Mouse (Mus musculus): Measurements from ENCODE around the gene 4930583I09Rik. TPM values are rescaled to one million over a fixed set of nuclear protein-coding genes. Genes with fewer than 3 reads are reported as not detected.

The 4930583I09Rik gene
- not detected in 2 replicates for polyA plus RNA-seq (2012; rRNA removed)

DNA sequence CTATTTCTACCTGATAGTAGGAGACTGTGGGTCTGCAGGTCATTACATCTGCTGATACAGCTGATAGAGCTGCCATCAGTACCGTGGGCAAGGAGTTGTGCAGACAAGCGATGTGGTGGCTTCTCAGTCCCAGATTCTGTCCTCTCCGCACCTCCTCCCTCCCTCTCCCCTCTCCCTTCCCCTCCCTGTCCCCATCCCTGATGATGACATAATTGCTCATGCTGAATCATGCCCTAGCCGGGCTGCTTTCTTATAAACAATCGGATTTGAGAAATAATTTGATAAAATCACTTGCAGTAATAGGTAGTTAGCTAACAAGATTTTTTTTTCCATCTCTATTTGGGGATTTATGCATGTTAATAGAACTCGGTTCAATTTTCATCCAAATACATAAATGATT, at the start of gene 4930583I09Rik:
4930583I09Rik (minus strand) TSS at position 144 of the 400 bp plus-strand sequence.
- Histone ChIP-seq H3K27me3 (ENCODE audit: control insufficient read depth, insufficient read depth, low read length) (no peaks in the 10 kb centered on the region), H3K4me1 (ENCODE audit: control insufficient read depth, insufficient read depth, insufficient read length) (no peaks in the 10 kb centered on the region), H3K27ac (ENCODE audit: insufficient read depth, low read length) (no peak within 1 kb of the TSS), H3K36me3 (ENCODE audit: control insufficient read depth, insufficient read depth, low read length) (no peaks in the 10 kb centered on the region), H3K4me3 (ENCODE audit: extremely low read depth, insufficient read depth, insufficient read length) (no peak within 1 kb of the TSS)
- TF ChIP-seq CTCF (IDR thresholded peaks at IDR 0.05; ENCODE audit: extremely low read depth, insufficient read depth, insufficient read length, insufficient replicate concordance) (no peak), POLR2A (IDR thresholded peaks at IDR 0.05; ENCODE audit: low read depth, low read length) (no peak)
- DNase-seq (ENCODE audit: low read depth in 1 of 2, low spot score in 2 of 2): no peak
- WGBS: 68% methylated on average over 6 of the region's 6 CpGs

DNA sequence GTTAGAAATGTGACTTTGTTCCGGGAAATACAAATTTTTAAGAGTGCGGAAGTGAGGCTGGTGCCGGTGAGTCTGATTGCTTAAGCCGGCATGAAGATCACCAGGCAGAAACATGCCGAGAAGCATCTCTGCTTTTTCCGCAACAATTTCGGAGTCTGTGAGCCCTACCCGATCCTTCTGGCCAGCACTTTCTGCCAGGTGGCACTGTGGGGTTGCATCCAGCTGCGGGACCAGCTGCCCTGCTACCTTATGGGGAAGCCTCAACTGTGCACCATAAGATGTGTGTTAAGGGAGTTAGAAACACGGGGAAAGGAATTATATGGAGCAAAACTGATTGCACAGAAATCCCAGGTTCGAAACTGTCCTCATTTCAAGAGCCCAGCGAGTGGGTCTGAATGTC, 40.2 kb upstream of the 4930583I09Rik start:
- Histone ChIP-seq H3K4me1 (ENCODE audit: control insufficient read depth, insufficient read depth, insufficient read length) (no peaks in the 10 kb centered on the region; the same call in 1 of the 2 replicates), H3K36me3 (ENCODE audit: control insufficient read depth, insufficient read depth, low read length) (no peaks in the 10 kb centered on the region), H3K27me3 (ENCODE audit: control insufficient read depth, insufficient read depth, low read length) (no peaks in the 10 kb centered on the region), H3K27ac (ENCODE audit: insufficient read depth, low read length) (no peak overlapping the region), H3K4me3 (ENCODE audit: extremely low read depth, insufficient read depth, insufficient read length) (no peak overlapping the region)
- TF ChIP-seq CTCF (IDR thresholded peaks at IDR 0.05; ENCODE audit: extremely low read depth, insufficient read depth, insufficient read length, insufficient replicate concordance): no peak
- TF ChIP-seq POLR2A (IDR thresholded peaks at IDR 0.05; ENCODE audit: low read depth, low read length): no peak
- DNase-seq (ENCODE audit: low read depth in 1 of 2, low spot score in 2 of 2): no peak
- 91% methylated on average over 12 of the region's 12 CpGs for WGBS

DNA sequence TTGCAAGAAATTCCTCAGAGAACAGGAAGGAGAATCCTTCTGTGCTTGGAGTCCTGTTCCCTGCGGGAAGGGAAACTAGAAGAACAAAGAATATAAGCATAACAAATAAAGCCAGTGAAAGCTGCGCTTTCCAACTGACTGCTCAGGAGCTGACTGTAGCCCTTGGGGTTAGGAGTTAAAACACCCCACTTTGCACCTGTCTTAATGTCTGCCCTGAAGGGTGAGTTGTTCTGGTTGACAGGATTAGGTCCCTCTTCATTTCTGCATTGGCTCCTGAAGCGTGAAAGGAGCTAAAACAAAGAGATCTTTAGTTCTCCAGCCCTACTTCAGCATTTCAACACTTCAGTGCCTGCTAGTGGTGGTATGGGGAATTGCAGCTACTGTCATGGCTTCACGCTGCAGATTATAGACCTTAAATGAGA, 37.8 kb upstream of the 4930583I09Rik start:
- Histone ChIP-seq H3K27me3 (ENCODE audit: control insufficient read depth, insufficient read depth, low read length) (no peaks in the 10 kb centered on the region), H3K4me1 (ENCODE audit: control insufficient read depth, insufficient read depth, insufficient read length) (no peaks in the 10 kb centered on the region; the same call in 1 of the 2 replicates), H3K36me3 (ENCODE audit: control insufficient read depth, insufficient read depth, low read length) (no peaks in the 10 kb centered on the region), H3K27ac (ENCODE audit: insufficient read depth, low read length) (no peak overlapping the region), H3K4me3 (ENCODE audit: extremely low read depth, insufficient read depth, insufficient read length) (no peak overlapping the region)
- peak; percentile 51 to 55 for DNase-seq (ENCODE audit: low read depth in 1 of 2, low spot score in 2 of 2)
- TF ChIP-seq CTCF (IDR thresholded peaks at IDR 0.05; ENCODE audit: extremely low read depth, insufficient read depth, insufficient read length, insufficient replicate concordance): peak; percentile 57; the same call in 1 of the 2 replicates
- no peak for TF ChIP-seq POLR2A (IDR thresholded peaks at IDR 0.05; ENCODE audit: low read depth, low read length)
- 22% methylated on average over 4 of the region's 4 CpGs for WGBS

- no peak overlapping the region for H3K4me3 ChIP-seq (ENCODE audit: extremely low read depth, insufficient read depth, insufficient read length)
- H3K27ac ChIP-seq (ENCODE audit: insufficient read depth, low read length): no peak overlapping the region
- peaks cover 2% of the 10 kb centered on the region; the same call in 1 of the 2 replicates for H3K4me1 ChIP-seq (ENCODE audit: control insufficient read depth, insufficient read depth, insufficient read length)
- H3K27me3 ChIP-seq (ENCODE audit: control insufficient read depth, insufficient read depth, low read length): no peaks in the 10 kb centered on the region
- no peak for DNase-seq (ENCODE audit: low read depth in 1 of 2, low spot score in 2 of 2)
- no peak for TF ChIP-seq CTCF (IDR thresholded peaks at IDR 0.05; ENCODE audit: extremely low read depth, insufficient read depth, insufficient read length, insufficient replicate concordance)
- TF ChIP-seq POLR2A (IDR thresholded peaks at IDR 0.05; ENCODE audit: low read depth, low read length): no peak
- no peaks in the 10 kb centered on the region for H3K36me3 ChIP-seq (ENCODE audit: control insufficient read depth, insufficient read depth, low read length)
- WGBS: 78% methylated on average over 4 of the region's 4 CpGs
Measured at GRCm38 (mm10) chr17:64863817-64864216, 27.9 kb upstream of the 4930583I09Rik start.

DNA sequence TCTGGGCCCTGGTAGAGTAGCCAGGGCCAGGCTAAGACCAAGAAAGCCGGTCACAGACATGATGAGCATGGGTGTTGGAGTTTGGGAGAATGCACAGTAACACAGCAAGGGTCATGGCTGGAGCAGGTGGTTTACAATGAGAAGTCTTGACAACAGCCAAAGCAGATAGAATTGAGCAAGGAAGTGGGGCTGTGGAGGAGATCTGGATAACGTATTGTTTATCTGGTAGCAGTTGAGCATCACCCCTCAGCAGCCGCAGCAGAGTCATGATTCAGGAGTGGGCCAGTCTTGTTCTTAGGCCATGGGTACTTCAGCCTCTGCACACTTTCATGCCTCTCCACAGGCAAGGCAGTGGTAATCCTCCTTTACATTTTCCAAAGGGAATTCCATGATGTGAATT, 25.1 kb upstream of the 4930583I09Rik start:
- no peaks in the 10 kb centered on the region for H3K27me3 ChIP-seq (ENCODE audit: control insufficient read depth, insufficient read depth, low read length)
- H3K4me3 ChIP-seq (ENCODE audit: extremely low read depth, insufficient read depth, insufficient read length): no peak overlapping the region
- DNase-seq (ENCODE audit: low read depth in 1 of 2, low spot score in 2 of 2): no peak
- 80% methylated on average over 3 of the region's 3 CpGs for WGBS
- no peak overlapping the region for H3K27ac ChIP-seq (ENCODE audit: insufficient read depth, low read length)
- H3K4me1 ChIP-seq (ENCODE audit: control insufficient read depth, insufficient read depth, insufficient read length): peaks cover 6% of the 10 kb centered on the region; the same call in 1 of the 2 replicates
- no peaks in the 10 kb centered on the region for H3K36me3 ChIP-seq (ENCODE audit: control insufficient read depth, insufficient read depth, low read length)
- no peak for TF ChIP-seq POLR2A (IDR thresholded peaks at IDR 0.05; ENCODE audit: low read depth, low read length)
- no peak for TF ChIP-seq CTCF (IDR thresholded peaks at IDR 0.05; ENCODE audit: extremely low read depth, insufficient read depth, insufficient read length, insufficient replicate concordance)

GRCm38 (mm10) chr17:64858848-64859247, 23.0 kb upstream of the 4930583I09Rik start:
- 7% methylated on average over 6 of the region's 6 CpGs for WGBS
- Histone ChIP-seq H3K27me3 (ENCODE audit: control insufficient read depth, insufficient read depth, low read length) (no peaks in the 10 kb centered on the region), H3K36me3 (ENCODE audit: control insufficient read depth, insufficient read depth, low read length) (no peaks in the 10 kb centered on the region), H3K27ac (ENCODE audit: insufficient read depth, low read length) (no peak overlapping the region), H3K4me3 (ENCODE audit: extremely low read depth, insufficient read depth, insufficient read length) (no peak overlapping the region), H3K4me1 (ENCODE audit: control insufficient read depth, insufficient read depth, insufficient read length) (peaks cover 6% of the 10 kb centered on the region; the same call in 1 of the 2 replicates)
- TF ChIP-seq CTCF (IDR thresholded peaks at IDR 0.05; ENCODE audit: extremely low read depth, insufficient read depth, insufficient read length, insufficient replicate concordance): no peak
- no peak for TF ChIP-seq POLR2A (IDR thresholded peaks at IDR 0.05; ENCODE audit: low read depth, low read length)
- DNase-seq (ENCODE audit: low read depth in 1 of 2, low spot score in 2 of 2): no peak

- no peak overlapping the region for H3K4me3 ChIP-seq (ENCODE audit: extremely low read depth, insufficient read depth, insufficient read length)
- no peaks in the 10 kb centered on the region for H3K27me3 ChIP-seq (ENCODE audit: control insufficient read depth, insufficient read depth, low read length)
- no peaks in the 10 kb centered on the region for H3K4me1 ChIP-seq (ENCODE audit: control insufficient read depth, insufficient read depth, insufficient read length)
- no peak for TF ChIP-seq POLR2A (IDR thresholded peaks at IDR 0.05; ENCODE audit: low read depth, low read length)
- no peak for TF ChIP-seq CTCF (IDR thresholded peaks at IDR 0.05; ENCODE audit: extremely low read depth, insufficient read depth, insufficient read length, insufficient replicate concordance)
- no peak overlapping the region for H3K27ac ChIP-seq (ENCODE audit: insufficient read depth, low read length)
- no peaks in the 10 kb centered on the region for H3K36me3 ChIP-seq (ENCODE audit: control insufficient read depth, insufficient read depth, low read length)
- WGBS: 81% methylated on average over 4 of the region's 4 CpGs
- no peak for DNase-seq (ENCODE audit: low read depth in 1 of 2, low spot score in 2 of 2)
Measured at GRCm38 (mm10) chr17:64848031-64848430, 12.2 kb upstream of the 4930583I09Rik start.

All from spleen, adult 2 months (tissue).